Mouse (Mus musculus) heart, postnatal 10 days (tissue): ENCODE measurements at regions not wholly inside any gene's neighbourhood (a gene's known extent, or its start where the extent isn't known, plus 50 kb on each side); places are given as distances from the start of the nearest gene placed in this dataset.

Source experiments
- DNase-seq, 2 experiments: peaks; one replicate each; pipeline ENCODE4 v3.0.0; 2021
- intact Hi-C: fragments of 180-260 bp; cut with DNase I; formaldehyde crosslinking; loops from one replicate; pipeline ENCODE4 v1.15.1; 2025

GRCm38 (mm10) chr14:61809716-61810437, 202.6 kb downstream of the Kcnrg start:
- DNase-seq, result peak in 1 of 2 experiments; percentile 17
- intact Hi-C loops, result no loop called here

- DNase-seq, result no peak
- intact Hi-C loops, result no loop called here
Observed at GRCm38 (mm10) chr14:61810836-61811235, 203.6 kb downstream of the Kcnrg start.

- intact Hi-C loops, result no loop called here
- no peak for DNase-seq
Observed at GRCm38 (mm10) chr14:61817711-61818110, 210.5 kb downstream of the Kcnrg start.

GRCm38 (mm10) chr14:61818365-61818764, 211.1 kb downstream of the Kcnrg start:
- intact Hi-C loops, result no loop called here
- no peak for DNase-seq

GRCm38 (mm10) chr14:61819251-61819650, 212.0 kb downstream of the Kcnrg start:
- DNase-seq, result no peak
- intact Hi-C loops, result no loop called here

GRCm38 (mm10) chr14:61834291-61834936, 227.2 kb downstream of the Kcnrg start:
- intact Hi-C loops, result no loop called here
- DNase-seq, result no peak

GRCm38 (mm10) chr14:61835729-61836128, 228.5 kb downstream of the Kcnrg start:
- intact Hi-C loops, result no loop called here

GRCm38 (mm10) chr14:61836231-61836630, 229.0 kb downstream of the Kcnrg start:
- intact Hi-C loops, result no loop called here
- no peak for DNase-seq

More at GRCm38 (mm10) chr14:61835729-61836128, 228.5 kb downstream of the Kcnrg start:
- no peak for DNase-seq

- intact Hi-C loops, result no loop called here
- no peak for DNase-seq
Observed at GRCm38 (mm10) chr14:61836965-61837364, 229.7 kb downstream of the Kcnrg start.

- intact Hi-C loops, result no loop called here
- DNase-seq, result peak in 1 of 2 experiments; percentile 4
Observed at GRCm38 (mm10) chr14:61837851-61838250, 230.6 kb downstream of the Kcnrg start.

- intact Hi-C loops, result no loop called here
- DNase-seq, result no peak
Observed at GRCm38 (mm10) chr14:61842476-61842875, 235.2 kb downstream of the Kcnrg start.

GRCm38 (mm10) chr14:61846441-61846840, 239.2 kb downstream of the Kcnrg start:
- intact Hi-C loops, result no loop called here
- no peak for DNase-seq

- intact Hi-C loops, result no loop called here
- DNase-seq, result no peak
Observed at GRCm38 (mm10) chr14:61850244-61850643, 243.0 kb downstream of the Kcnrg start.

- intact Hi-C loops, result no loop called here
- DNase-seq, result peak; percentile 29 to 43
Observed at GRCm38 (mm10) chr14:61857616-61858015, 250.4 kb downstream of the Kcnrg start.

- intact Hi-C loops, result no loop called here
Observed at GRCm38 (mm10) chr14:61860688-61861087, 253.4 kb downstream of the Kcnrg start.

GRCm38 (mm10) chr14:61861357-61861958, 254.2 kb downstream of the Kcnrg start:
- intact Hi-C loops, result no loop called here
- no peak for DNase-seq

More at GRCm38 (mm10) chr14:61860688-61861087, 253.4 kb downstream of the Kcnrg start:
- no peak for DNase-seq

GRCm38 (mm10) chr14:61862931-61863330, 255.7 kb downstream of the Kcnrg start:
- intact Hi-C loops, result no loop called here
- DNase-seq, result no peak

- DNase-seq, result peak; percentile 33 to 54
- intact Hi-C loops, result no loop called here
Observed at GRCm38 (mm10) chr14:61863475-61863874, 256.2 kb downstream of the Kcnrg start.

- intact Hi-C loops, result no loop called here
- DNase-seq, result no peak
Observed at GRCm38 (mm10) chr14:61866532-61867268, 259.4 kb downstream of the Kcnrg start.

GRCm38 (mm10) chr14:61874206-61874605, 266.9 kb downstream of the Kcnrg start:
- no peak for DNase-seq
- intact Hi-C loops, result no loop called here

- no peak for DNase-seq
- intact Hi-C loops, result no loop called here
Observed at GRCm38 (mm10) chr14:61879416-61879815, 272.2 kb downstream of the Kcnrg start.
